Mouse (Mus musculus): ENCODE results near the gene Foxp4. TPM values are rescaled to one million over a fixed set of nuclear protein-coding genes. Genes with fewer than 3 reads are reported as not detected.

Gene Foxp4
- total RNA-seq, 2 experiments from 2014 or later = 52.1 to 53.3 TPM

- DNase-seq (ENCODE audit: low spot score in 2 of 2) = no peak
- TF ChIP-seq CTCF (conservative IDR thresholded peaks at IDR 0.05) = no peak
- Histone ChIP-seq H3K27ac (no peak overlapping the region), H3K4me3 (no peak overlapping the region)
These were observed 92.7 kb downstream of the Foxp4 start for GRCm38 (mm10) chr17:47831772-47832171.

- no peak overlapping the region for H3K4me3 ChIP-seq
- TF ChIP-seq CTCF (conservative IDR thresholded peaks at IDR 0.05) = no peak
- no peak overlapping the region for H3K27ac ChIP-seq
- DNase-seq (ENCODE audit: low spot score in 2 of 2) = no peak
These were observed 93.3 kb downstream of the Foxp4 start for GRCm38 (mm10) chr17:47831161-47831560.

GRCm38 (mm10) chr17:47821339-47821738, 103.1 kb downstream of the Foxp4 start:
- no peak overlapping the region for H3K27ac ChIP-seq
- no peak overlapping the region for H3K4me3 ChIP-seq
- DNase-seq (ENCODE audit: low spot score in 2 of 2) = no peak
- TF ChIP-seq CTCF (conservative IDR thresholded peaks at IDR 0.05) = no peak

GRCm38 (mm10) chr17:47818038-47818725, 106.3 kb downstream of the Foxp4 start:
- TF ChIP-seq CTCF (conservative IDR thresholded peaks at IDR 0.05) = no peak
- no peak overlapping the region for H3K27ac ChIP-seq
- no peak overlapping the region for H3K4me3 ChIP-seq
- no peak for DNase-seq (ENCODE audit: low spot score in 2 of 2)

Other genes with a start within 250 kb of the Foxp4 start
- gene Tomm6, start 236.3 kb downstream of the Foxp4 start, total RNA-seq (2021) = 100 to 1,000 TPM; 204 to 205 TPM
- 10 to 100 TPM; 23.8 to 29.0 TPM for gene Frs3, start 235.6 kb downstream of the Foxp4 start, total RNA-seq (2021)
- 1 to 10 TPM; 4.1 to 4.4 TPM for gene Gm21981, start 230.2 kb downstream of the Foxp4 start, total RNA-seq (2021)
- 1 to 10 TPM; 2.5 to 2.8 TPM for gene Prickle4, start 229.9 kb downstream of the Foxp4 start, total RNA-seq (2021)
- not detected for gene Pgc, start 197.8 kb downstream of the Foxp4 start, total RNA-seq (2021)
- 10 to 100 TPM; 12.0 to 13.1 TPM for gene Tfeb, start 187.6 kb downstream of the Foxp4 start, total RNA-seq (2021)
- gene Mdfi, start 90.0 kb downstream of the Foxp4 start, total RNA-seq (2021) = under 1 TPM; 0.49 to 0.83 TPM
- gene 1700122O11Rik, start 113.6 kb upstream of the Foxp4 start, total RNA-seq (2021) = not detected
- not detected for gene 1700067P10Rik, start 164.7 kb upstream of the Foxp4 start, total RNA-seq (2021)
- not detected for gene 9830107B12Rik, start 221.6 kb upstream of the Foxp4 start, total RNA-seq (2021)
- not detected for gene A530064D06Rik, start 242.6 kb upstream of the Foxp4 start, total RNA-seq (2021)